Mouse (Mus musculus): ENCODE data around the gene Tmem184a.

Tmem184a gene

GRCm38 (mm10) chr5:139813126-139813490 lies 6.6 kb downstream of the Tmem184a start:
- no peak for DNase-seq (ENCODE audit: low spot score in 2 of 2)

- DNase-seq (ENCODE audit: low spot score in 2 of 2): no peak
These were observed 7.2 kb downstream of the Tmem184a start for GRCm38 (mm10) chr5:139812398-139813125.

- no peak for DNase-seq (ENCODE audit: low spot score in 2 of 2)
These were observed 7.9 kb downstream of the Tmem184a start for GRCm38 (mm10) chr5:139811677-139812397.

GRCm38 (mm10) chr5:139809397-139809796 lies 10.3 kb downstream of the Tmem184a start:
- DNase-seq (ENCODE audit: low spot score in 2 of 2): no peak

- DNase-seq (ENCODE audit: low spot score in 2 of 2): no peak
These were observed 13.8 kb downstream of the Tmem184a start for GRCm38 (mm10) chr5:139805924-139806323.

GRCm38 (mm10) chr5:139804573-139805111 lies 15.1 kb downstream of the Tmem184a start:
- DNase-seq (ENCODE audit: low spot score in 2 of 2): no peak

GRCm38 (mm10) chr5:139804107-139804551 lies 15.6 kb downstream of the Tmem184a start:
- no peak for DNase-seq (ENCODE audit: low spot score in 2 of 2)

- DNase-seq (ENCODE audit: low spot score in 2 of 2): peak in 1 of 2 experiments; percentile 52
These were observed 16.1 kb downstream of the Tmem184a start for GRCm38 (mm10) chr5:139803601-139804102.

GRCm38 (mm10) chr5:139803165-139803564 lies 16.6 kb downstream of the Tmem184a start:
- DNase-seq (ENCODE audit: low spot score in 2 of 2): no peak

GRCm38 (mm10) chr5:139801880-139802279 lies 17.8 kb downstream of the Tmem184a start:
- no peak for DNase-seq (ENCODE audit: low spot score in 2 of 2)

GRCm38 (mm10) chr5:139801231-139801630 lies 18.5 kb downstream of the Tmem184a start:
- DNase-seq (ENCODE audit: low spot score in 2 of 2): no peak

- no peak for DNase-seq (ENCODE audit: low spot score in 2 of 2)
These were observed 19.7 kb downstream of the Tmem184a start for GRCm38 (mm10) chr5:139799801-139800590.

GRCm38 (mm10) chr5:139799041-139799440 lies 20.7 kb downstream of the Tmem184a start:
- DNase-seq (ENCODE audit: low spot score in 2 of 2): no peak

GRCm38 (mm10) chr5:139798168-139798900 lies 21.4 kb downstream of the Tmem184a start:
- no peak for DNase-seq (ENCODE audit: low spot score in 2 of 2)

GRCm38 (mm10) chr5:139797473-139798167 lies 22.1 kb downstream of the Tmem184a start:
- DNase-seq (ENCODE audit: low spot score in 2 of 2): no peak

- no peak for DNase-seq (ENCODE audit: low spot score in 2 of 2)
These were observed 22.8 kb downstream of the Tmem184a start for GRCm38 (mm10) chr5:139796900-139797299.

GRCm38 (mm10) chr5:139796001-139796620 lies 23.6 kb downstream of the Tmem184a start:
- no peak for DNase-seq (ENCODE audit: low spot score in 2 of 2)

GRCm38 (mm10) chr5:139794938-139795337 lies 24.8 kb downstream of the Tmem184a start:
- peak; percentile 78 to 87 for DNase-seq (ENCODE audit: low spot score in 2 of 2)

GRCm38 (mm10) chr5:139794137-139794536 lies 25.6 kb downstream of the Tmem184a start:
- DNase-seq (ENCODE audit: low spot score in 2 of 2): no peak
